In the genomic region with DNA sequence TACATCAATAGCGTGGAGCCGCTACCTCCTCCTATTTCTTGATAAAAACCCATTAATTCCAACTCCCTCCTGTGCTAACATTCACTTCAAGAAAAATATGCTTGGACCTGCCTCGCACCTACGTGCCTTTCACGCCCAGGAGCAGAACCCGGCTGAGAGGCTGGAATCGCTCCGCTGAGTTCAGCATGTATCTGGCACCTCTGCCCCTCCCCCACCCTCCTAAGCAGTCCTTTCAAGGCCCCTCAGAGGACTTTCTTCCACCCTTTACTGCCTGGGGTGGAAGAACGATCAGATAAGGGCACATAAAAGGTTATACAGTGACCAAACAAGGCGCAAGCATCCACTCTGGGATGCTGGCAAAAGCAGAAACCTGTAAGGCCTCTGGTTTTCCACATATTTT, we compare ENCODE assay signal across 12 mouse cellular contexts. TPM values are rescaled to one million over a fixed set of nuclear protein-coding genes. Genes with fewer than 3 reads are reported as not detected.
DNase-seq lines count a peak whose midpoint lies in the region; ATAC-seq lines count a peak whose summit lies in the region.
"Had no signal": no experiment of that assay in that cellular context is flagged by ENCODE, and none has a peak within 500 bp of the region (broad histone marks: within the 10 kb centered on the region; RNA-seq: fewer than 3 reads in every experiment).

No protein-coding gene starts in this region.

- no peak overlapping the region for H3K4me3 ChIP-seq in heart, embryonic 12.5 days
- H3K4me3 ChIP-seq in intestine, embryonic 14.5 days (ENCODE audit: low read depth, low read length) = no peak overlapping the region
- H3K4me3 ChIP-seq in midbrain, embryonic 11.5 days (ENCODE audit: low read depth, low read length) = no peak overlapping the region
- H3K4me3 ChIP-seq: hindbrain, embryonic 15.5 days; liver, embryonic 13.5 days had no signal

- H3K9me3 ChIP-seq in heart, embryonic 12.5 days (replicated peaks) = no peaks in the 10 kb centered on the region
- no peaks in the 10 kb centered on the region for H3K9me3 ChIP-seq in intestine, embryonic 14.5 days (ENCODE audit: control insufficient read depth, low read length)
- H3K9me3 ChIP-seq in midbrain, embryonic 11.5 days (ENCODE audit: control insufficient read depth, low read length) = no peaks in the 10 kb centered on the region
- H3K9me3 ChIP-seq: hindbrain, embryonic 15.5 days; liver, embryonic 13.5 days had no signal

- 0 out of 2 replicates have a peak, but pooled peaks cover 3% of the 10 kb centered on the region for H3K27me3 ChIP-seq in heart, embryonic 12.5 days (replicated peaks)
- no peaks in the 10 kb centered on the region for H3K27me3 ChIP-seq in intestine, embryonic 14.5 days (replicated peaks; ENCODE audit: control insufficient read depth, insufficient read depth, low read length)
- H3K27me3 ChIP-seq in midbrain, embryonic 11.5 days (ENCODE audit: control insufficient read depth, insufficient read depth, low read length) = no peaks in the 10 kb centered on the region
- H3K27me3 ChIP-seq: hindbrain, embryonic 15.5 days had no signal

- peaks cover 11% of the 10 kb centered on the region for H3K4me1 ChIP-seq in heart, embryonic 12.5 days (replicated peaks)
- H3K4me1 ChIP-seq in intestine, embryonic 14.5 days (replicated peaks; ENCODE audit: control insufficient read depth, insufficient read depth, low read length) = no peaks in the 10 kb centered on the region
- peaks cover 4% of the 10 kb centered on the region; the same call in 1 of the 2 replicates for H3K4me1 ChIP-seq in midbrain, embryonic 11.5 days (ENCODE audit: control insufficient read depth, insufficient read depth, low read length)
- H3K4me1 ChIP-seq: liver, embryonic 13.5 days had no signal

- ATAC-seq in heart, embryonic 12.5 days (ENCODE audit: insufficient number of reproducible peaks, low FRiP score) = no peak
- peak; percentile 88 for ATAC-seq in intestine, embryonic 14.5 days (replicated peaks; ENCODE audit: low FRiP score, low TSS enrichment, low read depth)
- no peak; the same call in 1 of the 2 replicates for ATAC-seq in midbrain, embryonic 11.5 days (ENCODE audit: low FRiP score)

- intact Hi-C loops in left cerebral cortex, postnatal 25 days (cut with DNase I) = no loop called here

- H3K4me2 ChIP-seq in heart, embryonic 12.5 days = peak overlapping the region; percentile 30; the same call in 1 of the 2 replicates
- H3K4me2 ChIP-seq in intestine, embryonic 14.5 days (ENCODE audit: low read length) = no peak overlapping the region
- H3K4me2 ChIP-seq in midbrain, embryonic 11.5 days = peak overlapping the region; percentile 10; the same call in 1 of the 2 replicates
- H3K4me2 ChIP-seq: hindbrain, embryonic 15.5 days; liver, embryonic 13.5 days had no signal

- WGBS in heart, embryonic 12.5 days = 6% methylated on average over 10 of the region's 10 CpGs
- WGBS in intestine, embryonic 14.5 days = 8% methylated on average over 10 of the region's 10 CpGs
- 10% methylated on average over 10 of the region's 10 CpGs for WGBS in midbrain, embryonic 11.5 days

- H3K9ac ChIP-seq in heart, embryonic 12.5 days = no peak overlapping the region
- no peak overlapping the region for H3K9ac ChIP-seq in intestine, embryonic 14.5 days (ENCODE audit: low read length)
- no peak overlapping the region for H3K9ac ChIP-seq in midbrain, embryonic 11.5 days (ENCODE audit: low read length)
- H3K9ac ChIP-seq: hindbrain, embryonic 15.5 days; liver, embryonic 13.5 days had no signal

- no peaks in the 10 kb centered on the region for H3K36me3 ChIP-seq in heart, embryonic 12.5 days
- H3K36me3 ChIP-seq in intestine, embryonic 14.5 days (ENCODE audit: control insufficient read depth, insufficient read depth, low read length) = no peaks in the 10 kb centered on the region
- no peaks in the 10 kb centered on the region for H3K36me3 ChIP-seq in midbrain, embryonic 11.5 days (ENCODE audit: control insufficient read depth, insufficient read depth, low read length)
- H3K36me3 ChIP-seq: hindbrain, embryonic 15.5 days; liver, embryonic 13.5 days had no signal

- DNase-seq in heart, adult 9 months (ENCODE audit: low spot score in 2 of 2) = no peak
- DNase-seq in ES-CJ7 (ENCODE audit: low read depth, low spot score) (peak; percentile 79), MN1 (ENCODE audit: low spot score) (no peak)
- DNase-seq in intestine, embryonic 14.5 days (ENCODE audit: low spot score) = peak; percentile 63
- DNase-seq in midbrain, embryonic 11.5 days (ENCODE audit: low spot score, missing footprints) = peak; percentile 89
- no peak for DNase-seq in left cerebral cortex, postnatal 25 days (ENCODE audit: low spot score in 2 of 2)
- no peak for DNase-seq in spleen, postnatal 10 days (ENCODE audit: low spot score in 2 of 2)
- DNase-seq: cerebellum, adult 11-12 months; liver, embryonic 13.5 days had no signal

- no peak overlapping the region for H3K27ac ChIP-seq in heart, embryonic 12.5 days (ENCODE audit: poor library complexity, severe bottlenecking)
- no peak overlapping the region for H3K27ac ChIP-seq in intestine, embryonic 14.5 days (ENCODE audit: low read depth)
- H3K27ac ChIP-seq in midbrain, embryonic 11.5 days (ENCODE audit: low read depth, low read length) = no peak overlapping the region
- H3K27ac ChIP-seq: hindbrain, embryonic 15.5 days; liver, embryonic 13.5 days had no signal

RNA-seq across cellular contexts. Expression of gene Lrp2, which starts 26.4 kb away (rescaled TPM):
- polyA plus RNA-seq in heart, embryonic 12.5 days (2016; fragmentation: Nextera tagmentation; extraction: Ambion mirVana) = 0.74 and 0.78 TPM in 2 replicates
- polyA plus RNA-seq in intestine, embryonic 14.5 days (2014; fragmentation: Nextera tagmentation; extraction: Ambion mirVana) = 1.2 and 1.6 TPM in 2 replicates
- 5.0 and 5.6 TPM in 2 replicates for polyA plus RNA-seq in midbrain, embryonic 11.5 days (2014; fragmentation: Nextera tagmentation; extraction: Ambion mirVana)
- under 1 TPM; 0.14 to 0.44 TPM for total RNA-seq in left cerebral cortex, postnatal 25 days (2021)
- polyA plus RNA-seq: small intestine, adult 2 months had no signal

RNA-seq across cellular contexts. Expression of gene Bbs5, which starts 34.7 kb away (rescaled TPM):
- 13.1 and 16.8 TPM in 2 replicates for polyA plus RNA-seq in heart, embryonic 12.5 days (2016; fragmentation: Nextera tagmentation; extraction: Ambion mirVana)
- polyA plus RNA-seq in intestine, embryonic 14.5 days (2014; fragmentation: Nextera tagmentation; extraction: Ambion mirVana) = 9.1 and 17.8 TPM in 2 replicates
- polyA plus RNA-seq in midbrain, embryonic 11.5 days (2014; fragmentation: Nextera tagmentation; extraction: Ambion mirVana) = 12.4 and 19.5 TPM in 2 replicates
- total RNA-seq in left cerebral cortex, postnatal 25 days (2021) = 10 to 100 TPM; 22.6 to 28.3 TPM
- polyA plus RNA-seq: small intestine, adult 2 months had no signal

RNA-seq across cellular contexts. Expression of gene Klhl41, which starts 57.7 kb away (rescaled TPM):
- polyA plus RNA-seq in heart, embryonic 12.5 days (2016; fragmentation: Nextera tagmentation; extraction: Ambion mirVana) = 16.6 and 17.3 TPM in 2 replicates
- polyA plus RNA-seq in intestine, embryonic 14.5 days (2014; fragmentation: Nextera tagmentation; extraction: Ambion mirVana) = 0.11 and 0.16 TPM in 2 replicates
- polyA plus RNA-seq in midbrain, embryonic 11.5 days (2014; fragmentation: Nextera tagmentation; extraction: Ambion mirVana) = 0.12 and 0.40 TPM in 2 replicates
- total RNA-seq in left cerebral cortex, postnatal 25 days (2021) = under 1 TPM; 0.85 to 0.87 TPM
- polyA plus RNA-seq: small intestine, adult 2 months had no signal

Comparison
In these comparisons a context has a peak if more than half of its experiments do, and no peak if none do; other contexts are left out.
1. DNase-seq: peak in ES-CJ7 (single experiment), intestine, embryonic 14.5 days (single experiment) and midbrain, embryonic 11.5 days (single experiment); none in heart, adult 9 months (0 of 2), left cerebral cortex, postnatal 25 days (0 of 2), spleen, postnatal 10 days (0 of 2) and MN1 (single experiment).
2. RNA of gene Klhl41, which starts 57.7 kb away (polyA plus RNA-seq): 16.6 to 17.3 TPM in heart, embryonic 12.5 days; 0.11 to 0.16 TPM in intestine, embryonic 14.5 days and 0.12 to 0.40 TPM in midbrain, embryonic 11.5 days; every median in the first group is over 10 times any median in the second.